Mouse (Mus musculus): ENCODE results near the gene Cux1.

The Cux1 gene

GRCm38 (mm10) chr5:136568026-136568765, 906 bp upstream of the Cux1 start:
- DNase-seq (ENCODE audit: low read depth, low spot score), result no peak

- no peak for DNase-seq (ENCODE audit: low read depth, low spot score)
These were observed 496 bp downstream of the Cux1 start for GRCm38 (mm10) chr5:136566812-136567175.

DNA sequence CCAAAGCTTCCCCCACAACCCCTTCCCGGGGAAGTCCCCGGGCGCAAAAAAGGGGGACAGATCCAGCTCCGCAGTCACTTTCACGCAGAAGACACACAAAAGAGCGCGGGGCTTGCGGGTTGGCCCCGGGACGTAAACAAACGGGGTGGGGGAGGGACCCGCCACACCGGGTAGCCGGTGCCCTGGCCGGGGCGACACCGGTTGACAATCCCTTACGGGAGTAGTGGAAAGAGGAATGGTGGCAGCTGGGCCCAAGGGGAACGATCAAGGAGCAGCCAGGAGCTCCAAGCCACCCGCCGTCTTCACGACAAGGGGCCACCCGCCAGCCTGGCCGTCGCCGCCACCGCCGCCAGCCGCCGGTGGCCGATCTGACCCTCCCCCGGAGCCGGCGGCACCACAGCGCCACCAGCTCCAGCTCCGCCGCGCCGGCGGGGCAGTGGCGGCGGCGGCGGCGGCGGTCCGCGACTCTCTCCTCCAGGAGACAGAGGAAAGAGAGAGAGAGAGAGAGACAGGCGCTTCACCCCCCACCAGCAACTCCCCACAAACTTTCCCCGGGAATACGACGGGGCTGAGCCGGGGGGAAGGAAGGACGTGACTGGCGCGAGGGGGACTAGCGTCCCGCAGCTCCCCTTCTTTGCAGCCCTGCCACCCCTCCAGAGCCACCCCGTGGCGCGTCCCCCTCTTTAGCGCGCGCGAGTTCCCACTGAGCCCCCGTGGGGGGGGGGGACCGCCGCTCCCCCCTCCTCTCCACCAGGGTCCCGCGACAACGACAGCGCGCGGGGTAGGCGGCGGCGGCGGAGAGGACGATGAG, 1.1 kb downstream of the Cux1 start:
- peak; percentile 34 for DNase-seq (ENCODE audit: low read depth, low spot score)

DNA sequence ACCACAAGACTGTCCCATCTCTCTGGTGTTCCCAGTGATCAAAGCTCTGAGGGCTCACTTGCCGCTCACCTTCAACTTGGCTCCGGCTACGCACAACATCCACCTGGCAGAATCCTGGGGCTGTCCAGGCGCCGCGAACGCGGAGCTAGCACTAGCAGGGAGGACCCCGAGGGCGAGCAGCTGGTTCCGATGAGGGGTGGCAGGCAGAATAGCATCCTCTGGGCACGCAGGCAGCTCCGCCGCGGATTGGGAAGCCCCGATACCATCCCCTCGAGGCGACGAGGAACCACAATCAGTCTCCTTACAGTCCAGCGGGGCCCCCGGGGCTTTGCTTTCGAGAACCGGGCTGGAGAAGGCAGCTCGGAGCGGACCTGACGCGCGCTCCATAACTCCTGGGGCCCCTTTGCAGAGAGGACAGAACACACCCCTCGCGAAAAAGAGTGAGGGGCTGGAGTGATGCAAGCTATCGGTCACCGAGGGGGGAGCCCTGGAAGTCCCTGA, 1.9 kb downstream of the Cux1 start:
- DNase-seq (ENCODE audit: low read depth, low spot score), result no peak

DNA sequence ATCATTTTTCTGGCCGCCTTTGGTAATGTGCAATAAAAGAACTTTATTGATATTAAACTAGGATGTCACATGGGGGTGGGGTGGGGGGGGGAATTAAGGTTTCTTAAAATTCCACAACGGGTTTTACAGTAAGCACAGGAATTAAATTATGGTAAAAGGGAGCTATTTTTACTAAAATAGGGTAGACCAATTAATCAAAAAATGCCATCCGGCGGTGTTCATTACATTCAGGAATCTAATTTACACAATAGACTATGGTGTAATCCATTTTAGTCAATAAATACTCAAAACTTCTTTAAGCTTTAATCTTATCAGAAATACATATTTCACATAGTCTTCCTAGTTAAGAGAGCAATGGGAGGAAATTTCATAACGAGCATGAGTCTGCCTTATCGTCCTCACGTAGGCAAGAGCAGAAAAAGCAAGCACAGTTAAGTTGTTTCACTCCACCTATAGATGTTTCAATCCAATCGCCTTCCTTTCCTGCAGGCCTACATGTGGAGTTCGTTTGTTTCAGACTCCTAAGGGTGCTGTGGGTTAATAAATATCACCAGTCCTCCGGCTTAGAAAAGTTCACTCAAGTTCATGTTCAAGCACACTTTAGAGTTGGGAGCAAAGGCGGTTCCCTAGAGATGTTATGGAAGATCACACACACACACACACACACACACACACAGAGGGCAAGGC, 2.5 kb downstream of the Cux1 start:
- DNase-seq (ENCODE audit: low read depth, low spot score), result no peak

- no peak for DNase-seq (ENCODE audit: low read depth, low spot score)
These were observed 3.3 kb downstream of the Cux1 start for GRCm38 (mm10) chr5:136563996-136564395.

- no peak for DNase-seq (ENCODE audit: low read depth, low spot score)
These were observed 4.2 kb downstream of the Cux1 start for GRCm38 (mm10) chr5:136563104-136563503.

DNA sequence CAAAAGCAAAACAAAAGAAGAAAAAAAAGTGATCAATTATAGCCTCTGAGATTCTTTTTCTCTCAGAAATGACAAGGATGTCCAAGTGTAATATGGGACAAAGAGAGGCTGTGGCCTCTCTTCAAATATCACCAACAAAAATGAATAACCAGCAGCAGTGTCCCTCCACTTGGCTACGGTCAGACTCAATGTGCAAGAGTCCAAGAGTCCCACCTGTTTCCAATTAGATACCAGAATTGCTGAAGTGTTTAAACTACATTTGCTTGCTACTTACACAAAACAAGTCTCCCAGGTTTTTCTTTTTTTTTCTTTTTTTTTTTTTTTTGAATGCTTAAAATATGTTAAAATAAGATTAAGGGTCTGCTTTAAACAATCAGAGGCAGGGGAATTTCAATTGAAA, 5.1 kb downstream of the Cux1 start:
- DNase-seq (ENCODE audit: low read depth, low spot score), result no peak

DNA sequence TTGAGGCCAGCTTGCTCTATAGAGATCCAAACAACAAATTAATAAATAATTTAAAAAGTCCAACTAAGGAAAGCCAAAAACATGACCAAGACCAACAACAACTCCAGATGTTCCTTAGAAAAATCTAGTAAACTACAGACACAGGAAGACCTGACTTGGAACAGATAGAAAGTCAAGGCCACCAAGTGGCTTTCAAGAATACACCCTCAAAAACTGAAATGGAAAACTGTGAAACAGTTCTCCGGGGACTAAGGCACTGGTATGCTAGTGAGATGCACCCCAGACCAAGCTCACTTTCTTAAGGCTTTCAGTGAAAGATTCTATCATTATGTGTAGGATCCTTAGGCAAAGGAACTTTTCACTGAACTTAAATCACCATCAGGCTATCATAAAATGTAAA, 5.6 kb downstream of the Cux1 start:
- DNase-seq (ENCODE audit: low read depth, low spot score), result no peak

GRCm38 (mm10) chr5:136560656-136561055, 6.6 kb downstream of the Cux1 start:
- DNase-seq (ENCODE audit: low read depth, low spot score), result no peak

DNA sequence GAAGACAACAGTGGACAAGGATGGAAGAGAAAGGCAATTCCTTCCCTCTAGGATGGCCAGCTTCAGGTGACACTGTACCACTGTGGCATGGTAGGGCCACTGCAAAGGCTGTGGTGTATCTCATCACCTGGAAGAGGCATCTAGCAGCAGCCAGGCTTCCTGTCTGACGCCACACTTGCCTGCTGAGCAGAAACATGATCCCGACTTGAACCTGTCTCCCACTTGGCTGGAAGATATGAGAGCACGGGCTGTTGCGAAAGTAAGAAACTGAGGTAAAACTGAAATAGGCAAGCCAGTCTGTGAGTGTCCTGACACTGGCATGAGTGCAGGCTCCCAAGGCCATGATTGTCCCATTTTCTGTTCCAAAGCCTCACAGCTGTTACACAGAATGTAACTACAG, 9.8 kb downstream of the Cux1 start:
- DNase-seq (ENCODE audit: low read depth, low spot score), result peak; percentile 46

GRCm38 (mm10) chr5:136556328-136557262, 10.7 kb downstream of the Cux1 start:
- no peak for DNase-seq (ENCODE audit: low read depth, low spot score)

GRCm38 (mm10) chr5:136555703-136556102, 11.6 kb downstream of the Cux1 start:
- peak; percentile 49 for DNase-seq (ENCODE audit: low read depth, low spot score)

- DNase-seq (ENCODE audit: low read depth, low spot score), result no peak
These were observed 14.5 kb downstream of the Cux1 start for GRCm38 (mm10) chr5:136552832-136553231.

- DNase-seq (ENCODE audit: low read depth, low spot score), result no peak
These were observed 15.2 kb downstream of the Cux1 start for GRCm38 (mm10) chr5:136552093-136552492.

- no peak for DNase-seq (ENCODE audit: low read depth, low spot score)
These were observed 15.7 kb downstream of the Cux1 start for GRCm38 (mm10) chr5:136551571-136551970.

GRCm38 (mm10) chr5:136550726-136551125, 16.6 kb downstream of the Cux1 start:
- DNase-seq (ENCODE audit: low read depth, low spot score), result no peak

DNA sequence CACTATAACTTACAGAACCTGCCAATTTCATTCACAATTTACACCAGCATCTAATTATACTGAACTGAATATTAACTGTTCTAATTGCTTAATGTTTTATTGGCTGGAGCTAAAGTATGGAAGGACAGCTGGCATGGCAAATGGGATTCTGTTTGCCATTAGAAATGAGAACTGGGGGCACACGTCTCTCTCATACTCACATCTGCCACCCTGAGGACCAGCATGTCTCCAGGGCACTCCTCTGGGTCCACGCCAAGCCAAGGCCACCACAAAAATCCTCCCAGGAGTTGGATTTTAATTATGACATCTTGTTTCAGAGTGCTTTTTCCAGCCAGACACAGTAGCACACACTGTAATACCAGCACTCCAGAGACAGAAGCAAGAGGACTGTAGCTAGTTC, 18.5 kb downstream of the Cux1 start:
- DNase-seq (ENCODE audit: low read depth, low spot score), result no peak

- no peak for DNase-seq (ENCODE audit: low read depth, low spot score)
These were observed 22.2 kb downstream of the Cux1 start for GRCm38 (mm10) chr5:136545061-136545460.

- no peak for DNase-seq (ENCODE audit: low read depth, low spot score)
These were observed 24.1 kb downstream of the Cux1 start for GRCm38 (mm10) chr5:136543171-136543570.

DNA sequence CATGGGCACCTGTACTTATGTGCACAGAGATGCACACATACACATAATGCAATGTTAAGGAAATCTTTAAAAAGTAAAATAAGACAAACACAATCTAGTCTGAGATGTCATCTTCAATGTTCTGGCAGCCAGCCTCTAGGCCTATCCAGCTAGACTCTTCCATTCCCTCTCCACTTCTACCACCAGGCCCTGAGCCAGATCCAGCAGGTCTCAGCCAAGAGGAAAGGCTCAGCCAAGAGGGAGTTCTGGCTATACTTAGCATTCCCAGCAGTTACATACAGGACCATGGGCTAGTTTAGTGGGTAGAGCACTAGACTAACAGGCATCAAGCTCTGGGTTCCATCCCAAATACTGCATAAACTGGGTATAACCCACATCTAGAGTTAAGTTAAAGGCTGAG, 26.3 kb downstream of the Cux1 start:
- peak; percentile 80 for DNase-seq (ENCODE audit: low read depth, low spot score)
